Mouse (Mus musculus): ENCODE data around the gene Tmem125.

DNA sequence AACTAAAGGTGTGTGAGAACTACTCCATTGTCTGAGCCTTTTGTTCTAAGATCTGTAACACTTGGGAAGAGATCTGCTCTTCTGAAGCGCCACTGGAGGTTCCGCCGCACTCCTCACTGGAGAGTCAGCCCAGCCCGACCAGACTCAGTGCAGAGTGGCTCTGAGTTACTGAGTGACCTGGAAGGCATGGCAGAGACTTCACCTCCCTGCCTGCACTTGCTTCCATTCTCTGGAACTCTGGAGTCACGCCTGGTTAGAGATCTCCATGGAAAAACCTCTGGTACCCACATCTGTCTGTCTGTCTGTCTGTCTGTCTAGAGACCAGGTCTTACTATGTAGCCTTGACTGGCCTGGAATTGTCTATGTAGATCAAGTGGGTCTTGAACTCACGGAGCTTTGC lies 8.2 kb downstream of the Tmem125 start:
- TF ChIP-seq HCFC1 (IDR thresholded peaks at IDR 0.05; ENCODE audit: borderline replicate concordance, insufficient read depth, low read length), result no peak
- no peak for TF ChIP-seq ZNF384 (IDR thresholded peaks at IDR 0.05; ENCODE audit: low read depth, low read length)
- no peak for TF ChIP-seq CHD2 (IDR thresholded peaks at IDR 0.05; ENCODE audit: low read depth, low read length)
- no peak for TF ChIP-seq ZC3H11A (IDR thresholded peaks at IDR 0.05; ENCODE audit: borderline replicate concordance, low read depth, low read length)
- TF ChIP-seq MAFK (IDR thresholded peaks at IDR 0.05; ENCODE audit: insufficient read depth, low read depth, low read length), result no peak
